Mouse (Mus musculus): Measurements from ENCODE around the gene C1qtnf2. TPM values are rescaled to one million over a fixed set of nuclear protein-coding genes. Genes with fewer than 3 reads are reported as not detected.

C1qtnf2 gene
- polyA plus RNA-seq, 1 experiment from 2014 or later = 17.8 TPM

DNA sequence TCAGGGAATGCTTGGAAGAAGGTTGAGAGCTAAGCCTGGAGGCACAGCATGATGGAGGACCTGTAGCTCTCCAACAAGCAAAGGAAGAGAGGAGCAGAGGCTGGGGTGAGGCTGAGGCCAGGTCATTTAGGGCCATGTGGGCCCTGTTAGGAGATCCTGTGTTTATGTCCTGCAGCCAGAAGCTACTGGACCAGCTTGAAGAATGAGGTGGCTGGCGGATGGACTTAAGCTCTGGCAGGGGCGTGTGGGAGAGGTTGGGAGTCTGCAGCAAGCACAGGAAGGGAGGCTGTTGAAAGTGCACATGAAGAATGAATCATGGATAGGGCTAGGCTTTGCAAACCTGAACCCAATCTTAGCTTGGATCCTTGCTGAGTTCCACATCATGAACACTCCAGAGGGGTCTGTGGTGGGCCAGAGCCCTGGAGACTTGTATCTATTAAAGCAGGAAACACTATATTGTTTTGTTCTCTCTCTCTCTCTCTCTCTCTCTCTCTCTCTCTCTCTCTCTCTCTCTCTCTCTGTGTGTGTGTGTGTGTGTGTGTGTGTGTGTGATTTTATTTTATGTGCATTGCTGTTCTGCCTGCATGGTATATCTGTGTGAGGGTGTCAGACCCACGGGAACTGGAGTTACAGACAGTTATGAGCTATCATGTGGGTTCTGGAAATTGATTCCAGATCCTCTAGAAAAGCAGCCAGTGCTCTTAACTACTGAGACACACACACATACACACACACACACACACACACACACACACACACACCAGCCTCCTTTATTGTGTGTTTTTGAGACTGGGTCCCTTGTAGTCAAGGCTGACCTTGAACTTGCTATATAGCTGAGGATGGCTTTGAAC, 7.8 kb downstream of the C1qtnf2 start:
- H3K27ac ChIP-seq (ENCODE audit: low read length) = peak overlapping the region; percentile 85; the same call in 1 of the 2 replicates
- 37% methylated on average over 3 of the region's 3 CpGs for WGBS
- H3K4me1 ChIP-seq (ENCODE audit: insufficient read depth, low read length) = peaks cover 37% of the 10 kb centered on the region
- H3K4me2 ChIP-seq (replicated peaks; ENCODE audit: low read depth, low read length) = no peak overlapping the region
- H3K4me3 ChIP-seq (ENCODE audit: low read length) = no peak overlapping the region
- H3K9me3 ChIP-seq (ENCODE audit: low read length) = no peaks in the 10 kb centered on the region
- no peaks in the 10 kb centered on the region for H3K36me3 ChIP-seq (ENCODE audit: insufficient read depth, low read length)
- no peak overlapping the region; the same call in 1 of the 2 replicates for H3K9ac ChIP-seq (replicated peaks; ENCODE audit: low read length)
- ATAC-seq (ENCODE audit: low FRiP score, low TSS enrichment) = no peak
- no peaks in the 10 kb centered on the region for H3K27me3 ChIP-seq (ENCODE audit: insufficient read depth, low read length)

DNA sequence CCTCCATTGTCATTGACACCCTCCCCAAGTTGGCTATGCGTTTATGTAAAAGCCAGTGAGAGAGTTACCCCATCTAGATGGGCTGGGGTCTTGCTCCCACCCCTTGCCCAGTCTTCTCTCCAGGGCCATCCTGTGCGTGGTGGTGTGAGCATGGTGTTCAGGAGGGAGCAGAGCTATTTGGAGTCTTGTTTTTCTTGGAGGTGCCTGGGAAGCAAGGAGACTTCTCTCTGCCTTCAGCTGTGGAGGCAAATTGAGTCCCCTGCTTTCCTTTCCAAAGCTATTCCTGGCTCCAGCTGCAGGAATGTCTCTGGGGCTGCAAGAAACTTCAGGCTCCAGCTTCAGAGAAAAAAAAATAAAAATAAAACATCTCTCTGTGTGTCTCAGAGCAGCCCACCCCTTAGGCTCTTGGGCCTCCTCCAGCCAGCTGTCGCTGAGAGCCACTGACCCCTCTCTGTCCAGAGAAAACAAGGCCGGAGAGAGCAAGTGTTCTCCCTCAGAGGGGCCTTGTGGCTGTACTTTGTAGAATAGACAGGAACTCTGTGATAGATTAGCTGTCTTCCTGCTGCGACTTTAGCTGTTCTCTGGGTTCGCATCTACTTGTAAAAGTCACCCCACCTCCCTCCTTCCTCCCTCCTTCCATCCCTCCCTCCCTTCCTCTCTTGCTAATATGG, 9.2 kb downstream of the C1qtnf2 start:
- peaks cover 37% of the 10 kb centered on the region for H3K4me1 ChIP-seq (ENCODE audit: insufficient read depth, low read length)
- no peaks in the 10 kb centered on the region for H3K9me3 ChIP-seq (ENCODE audit: low read length)
- no peaks in the 10 kb centered on the region for H3K36me3 ChIP-seq (ENCODE audit: insufficient read depth, low read length)
- H3K4me2 ChIP-seq (replicated peaks; ENCODE audit: low read depth, low read length) = no peak overlapping the region
- no peak overlapping the region; the same call in 1 of the 2 replicates for H3K9ac ChIP-seq (replicated peaks; ENCODE audit: low read length)
- peak overlapping the region; percentile 85 for H3K27ac ChIP-seq (ENCODE audit: low read length)
- peak; percentile 94 for ATAC-seq (ENCODE audit: low FRiP score, low TSS enrichment)
- no peaks in the 10 kb centered on the region for H3K27me3 ChIP-seq (ENCODE audit: insufficient read depth, low read length)
- 20% methylated on average over 6 of the region's 6 CpGs for WGBS
- no peak overlapping the region for H3K4me3 ChIP-seq (ENCODE audit: low read length)

DNA sequence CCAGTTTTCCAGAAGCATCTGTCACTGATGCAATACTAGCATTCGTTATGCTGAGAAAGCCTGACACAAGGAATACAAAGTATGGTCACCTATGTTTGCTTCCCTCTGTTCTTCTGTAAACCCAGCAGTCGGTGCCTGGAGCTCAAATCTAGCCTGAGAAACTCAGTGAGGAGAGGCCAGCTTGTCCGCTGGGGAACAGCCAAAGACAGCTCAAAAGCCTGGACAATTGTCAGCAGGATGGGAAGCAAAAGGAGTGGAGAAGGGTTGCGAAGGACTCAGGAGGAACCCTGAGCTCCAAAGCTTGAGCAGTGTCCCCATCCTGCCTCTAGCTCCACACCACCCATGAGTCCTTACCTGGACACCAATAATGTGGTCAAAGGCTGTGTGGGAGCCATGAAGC, 10.0 kb downstream of the C1qtnf2 start:
- H3K27ac ChIP-seq (ENCODE audit: low read length) = peak overlapping the region; percentile 85
- H3K9me3 ChIP-seq (ENCODE audit: low read length) = no peaks in the 10 kb centered on the region
- no peaks in the 10 kb centered on the region for H3K36me3 ChIP-seq (ENCODE audit: insufficient read depth, low read length)
- H3K4me1 ChIP-seq (ENCODE audit: insufficient read depth, low read length) = peaks cover 37% of the 10 kb centered on the region
- no peaks in the 10 kb centered on the region for H3K27me3 ChIP-seq (ENCODE audit: insufficient read depth, low read length)
- no peak overlapping the region for H3K9ac ChIP-seq (replicated peaks; ENCODE audit: low read length)
- no peak for ATAC-seq (ENCODE audit: low FRiP score, low TSS enrichment)
- WGBS = 63% methylated on average over 4 of the region's 4 CpGs
- no peak overlapping the region for H3K4me3 ChIP-seq (ENCODE audit: low read length)
- H3K4me2 ChIP-seq (replicated peaks; ENCODE audit: low read depth, low read length) = no peak overlapping the region

- Histone ChIP-seq H3K36me3 (ENCODE audit: insufficient read depth, low read length) (no peaks in the 10 kb centered on the region), H3K27ac (ENCODE audit: low read length) (peak overlapping the region; percentile 85; the same call in 1 of the 2 replicates), H3K4me1 (ENCODE audit: insufficient read depth, low read length) (peaks cover 37% of the 10 kb centered on the region), H3K9ac (replicated peaks; ENCODE audit: low read length) (no peak overlapping the region), H3K9me3 (ENCODE audit: low read length) (no peaks in the 10 kb centered on the region), H3K4me2 (replicated peaks; ENCODE audit: low read depth, low read length) (no peak overlapping the region), H3K4me3 (ENCODE audit: low read length) (no peak overlapping the region), H3K27me3 (ENCODE audit: insufficient read depth, low read length) (no peaks in the 10 kb centered on the region)
- WGBS = 49% methylated on average over 11 of the region's 11 CpGs
- no peak for ATAC-seq (ENCODE audit: low FRiP score, low TSS enrichment)
Observed at GRCm38 (mm10) chr11:43484652-43485051, 10.6 kb downstream of the C1qtnf2 start.

DNA sequence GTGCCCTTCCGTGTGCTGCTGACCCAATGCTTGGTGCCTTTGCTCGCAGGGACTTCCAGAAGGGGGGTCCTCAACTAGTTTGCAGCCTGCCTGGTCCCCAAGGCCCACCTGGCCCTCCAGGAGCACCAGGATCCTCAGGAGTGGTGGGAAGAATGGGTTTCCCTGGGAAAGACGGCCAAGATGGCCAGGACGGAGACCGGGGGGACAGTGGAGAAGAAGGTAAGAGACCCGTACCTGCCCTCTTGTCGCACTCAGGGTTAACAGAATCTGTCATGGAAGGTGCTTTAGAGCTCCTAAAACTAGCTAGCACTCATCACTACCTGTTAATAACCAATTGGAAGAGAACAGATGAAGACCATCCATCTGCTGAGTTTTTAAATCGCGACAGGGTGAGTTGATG, 11.8 kb downstream of the C1qtnf2 start:
- Histone ChIP-seq H3K4me3 (ENCODE audit: low read length) (no peak overlapping the region), H3K36me3 (ENCODE audit: insufficient read depth, low read length) (no peaks in the 10 kb centered on the region), H3K9ac (replicated peaks; ENCODE audit: low read length) (no peak overlapping the region), H3K9me3 (ENCODE audit: low read length) (no peaks in the 10 kb centered on the region), H3K27me3 (ENCODE audit: insufficient read depth, low read length) (no peaks in the 10 kb centered on the region), H3K4me1 (ENCODE audit: insufficient read depth, low read length) (peaks cover 34% of the 10 kb centered on the region), H3K4me2 (replicated peaks; ENCODE audit: low read depth, low read length) (no peak overlapping the region), H3K27ac (ENCODE audit: low read length) (no peak overlapping the region)
- WGBS = 75% methylated on average over 9 of the region's 9 CpGs
- ATAC-seq (ENCODE audit: low FRiP score, low TSS enrichment) = no peak

DNA sequence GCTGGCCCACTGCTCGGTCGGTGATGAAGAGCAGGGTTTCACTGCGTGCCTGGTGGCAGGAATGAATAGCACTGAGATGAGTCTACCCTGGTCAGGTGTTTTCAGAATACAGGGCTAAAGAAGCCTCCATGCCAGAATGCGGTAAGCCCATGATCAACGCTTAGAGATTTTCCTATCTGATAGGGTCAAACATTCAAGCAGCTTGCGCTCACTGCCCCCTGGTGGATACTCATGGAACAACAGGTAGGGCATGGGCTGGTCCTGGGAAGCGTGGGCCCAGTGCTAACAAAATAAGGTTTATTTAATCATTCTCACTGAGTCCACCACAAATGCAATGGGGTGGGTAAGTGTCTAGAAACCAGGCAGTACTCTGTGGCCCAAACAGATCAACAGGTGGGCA, 18.6 kb downstream of the C1qtnf2 start:
- Histone ChIP-seq H3K27me3 (ENCODE audit: insufficient read depth, low read length) (no peaks in the 10 kb centered on the region), H3K9ac (replicated peaks; ENCODE audit: low read length) (no peak overlapping the region), H3K4me3 (ENCODE audit: low read length) (no peak overlapping the region), H3K36me3 (ENCODE audit: insufficient read depth, low read length) (no peaks in the 10 kb centered on the region), H3K4me1 (ENCODE audit: insufficient read depth, low read length) (no peaks in the 10 kb centered on the region), H3K27ac (ENCODE audit: low read length) (no peak overlapping the region), H3K9me3 (ENCODE audit: low read length) (no peaks in the 10 kb centered on the region), H3K4me2 (replicated peaks; ENCODE audit: low read depth, low read length) (no peak overlapping the region)
- WGBS = 34% methylated on average over 7 of the region's 7 CpGs
- peak; percentile 33; the same call in 1 of the 2 replicates for ATAC-seq (ENCODE audit: low FRiP score, low TSS enrichment)

DNA sequence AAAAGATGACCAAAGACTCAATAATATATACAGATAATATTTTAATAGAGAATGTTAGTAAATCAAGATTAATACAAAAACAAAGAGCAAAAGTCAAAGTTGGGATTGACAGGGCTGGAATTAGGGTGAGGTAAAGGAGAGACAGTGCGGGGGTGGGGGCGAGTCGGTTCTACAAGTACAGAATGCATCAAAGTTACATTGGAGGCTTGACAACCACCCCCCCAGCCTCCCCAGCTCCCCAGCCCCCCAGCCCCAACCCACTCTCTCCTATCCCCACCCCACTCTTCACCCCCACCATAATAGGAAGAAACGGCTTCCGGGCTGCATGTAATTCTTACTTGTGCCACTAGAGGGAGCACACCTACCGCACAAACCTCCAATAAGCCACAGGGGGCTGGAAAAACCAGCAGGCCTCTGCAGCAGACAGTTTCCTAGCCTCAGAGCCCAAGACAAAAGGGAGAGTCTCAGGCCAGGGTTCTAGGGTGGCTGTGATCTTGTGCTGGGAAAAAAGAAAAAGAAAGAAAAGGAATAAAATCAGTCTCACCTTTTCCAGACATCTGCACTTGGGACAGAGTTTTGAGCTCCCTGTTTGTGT, 19.8 kb downstream of the C1qtnf2 start:
- peak; percentile 60; the same call in 1 of the 2 replicates for ATAC-seq (ENCODE audit: low FRiP score, low TSS enrichment)
- 22% methylated on average over 6 of the region's 6 CpGs for WGBS

DNA sequence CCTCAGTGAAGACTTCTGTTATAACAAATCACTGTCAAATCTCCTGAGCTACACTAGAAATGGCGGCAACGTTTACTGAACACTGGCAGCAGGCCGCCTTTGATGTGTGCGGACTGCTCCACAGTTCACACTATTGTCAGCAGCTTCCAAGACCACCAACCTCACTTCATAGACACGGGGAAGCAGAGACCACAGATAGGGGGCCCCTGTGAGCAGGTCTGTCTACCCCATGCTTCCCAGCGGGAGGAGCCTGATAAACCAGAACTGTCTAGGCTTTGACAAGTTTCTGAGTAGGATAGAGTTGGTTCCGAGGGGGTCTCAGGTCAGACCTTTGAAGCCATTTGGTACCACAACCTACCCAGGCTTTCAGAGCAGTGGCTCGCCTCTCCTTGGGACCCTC, 21.0 kb downstream of the C1qtnf2 start:
- no peaks in the 10 kb centered on the region for H3K4me1 ChIP-seq (ENCODE audit: insufficient read depth, low read length)
- no peaks in the 10 kb centered on the region for H3K36me3 ChIP-seq (ENCODE audit: insufficient read depth, low read length)
- H3K9me3 ChIP-seq (ENCODE audit: low read length) = no peaks in the 10 kb centered on the region
- 55% methylated on average over 8 of the region's 8 CpGs for WGBS
- ATAC-seq (ENCODE audit: low FRiP score, low TSS enrichment) = peak; percentile 21; the same call in 1 of the 2 replicates
- H3K4me3 ChIP-seq (ENCODE audit: low read length) = no peak overlapping the region
- H3K4me2 ChIP-seq (replicated peaks; ENCODE audit: low read depth, low read length) = no peak overlapping the region
- no peaks in the 10 kb centered on the region for H3K27me3 ChIP-seq (ENCODE audit: insufficient read depth, low read length)
- H3K27ac ChIP-seq (ENCODE audit: low read length) = no peak overlapping the region
- no peak overlapping the region for H3K9ac ChIP-seq (replicated peaks; ENCODE audit: low read length)

More for the DNA sequence above, 19.8 kb downstream of the C1qtnf2 start:
- H3K4me1 ChIP-seq (ENCODE audit: insufficient read depth, low read length) = no peaks in the 10 kb centered on the region
- no peak overlapping the region for H3K4me2 ChIP-seq (replicated peaks; ENCODE audit: low read depth, low read length)
- no peaks in the 10 kb centered on the region for H3K36me3 ChIP-seq (ENCODE audit: insufficient read depth, low read length)
- H3K9me3 ChIP-seq (ENCODE audit: low read length) = no peaks in the 10 kb centered on the region
- no peak overlapping the region for H3K27ac ChIP-seq (ENCODE audit: low read length)
- H3K4me3 ChIP-seq (ENCODE audit: low read length) = no peak overlapping the region
- H3K27me3 ChIP-seq (ENCODE audit: insufficient read depth, low read length) = no peaks in the 10 kb centered on the region
- 0 out of 2 replicates have a peak overlapping the region, but pooled peaks have one; percentile 5 for H3K9ac ChIP-seq (replicated peaks; ENCODE audit: low read length)

GRCm38 (mm10) chr11:43495532-43495931, 21.5 kb downstream of the C1qtnf2 start:
- Histone ChIP-seq H3K9ac (replicated peaks; ENCODE audit: low read length) (no peak overlapping the region), H3K4me2 (replicated peaks; ENCODE audit: low read depth, low read length) (no peak overlapping the region), H3K4me3 (ENCODE audit: low read length) (no peak overlapping the region), H3K4me1 (ENCODE audit: insufficient read depth, low read length) (no peaks in the 10 kb centered on the region), H3K27me3 (ENCODE audit: insufficient read depth, low read length) (no peaks in the 10 kb centered on the region), H3K9me3 (ENCODE audit: low read length) (no peaks in the 10 kb centered on the region), H3K36me3 (ENCODE audit: insufficient read depth, low read length) (no peaks in the 10 kb centered on the region), H3K27ac (ENCODE audit: low read length) (no peak overlapping the region)
- 47% methylated on average over 3 of the region's 3 CpGs for WGBS
- no peak for ATAC-seq (ENCODE audit: low FRiP score, low TSS enrichment)
